Comparison of ENCODE assay signal across 10 mouse cellular contexts in genomic region chr11:58957226-58957914, GRCm38 (mm10). TPM values are rescaled to one million over a fixed set of nuclear protein-coding genes. Genes with fewer than 3 reads are reported as not detected.
DNase-seq lines count a peak whose midpoint lies in the region; ATAC-seq and TF ChIP-seq lines count a peak whose summit lies in the region.
"Had no signal": no experiment of that assay in that cellular context is flagged by ENCODE, and none has a peak within 500 bp of the region (broad histone marks: within the 10 kb centered on the region; RNA-seq: fewer than 3 reads in every experiment).

No protein-coding gene starts in this region.

- no peak overlapping the region for H3K27ac ChIP-seq in forebrain, embryonic 11.5 days (ENCODE audit: low read depth, low read length)
- H3K27ac ChIP-seq in liver, embryonic 14.5 days = peak overlapping the region; percentile 9; the same call in 1 of the 2 replicates

- H3K9ac ChIP-seq in forebrain, embryonic 11.5 days (ENCODE audit: low read length) = no peak overlapping the region
- peak overlapping the region; percentile 45 for H3K9ac ChIP-seq in liver, embryonic 14.5 days (replicated peaks)

- H3K9me3 ChIP-seq in G1E (replicated peaks) = peaks cover 6% of the 10 kb centered on the region
- H3K9me3 ChIP-seq in forebrain, embryonic 11.5 days (ENCODE audit: control insufficient read depth, low read length) = no peaks in the 10 kb centered on the region
- peaks cover 3% of the 10 kb centered on the region; the same call in 1 of the 2 replicates for H3K9me3 ChIP-seq in liver, embryonic 14.5 days (ENCODE audit: control insufficient read depth, low read length)

- H3K27me3 ChIP-seq in G1E (ENCODE audit: insufficient read depth, low read length) = no peaks in the 10 kb centered on the region; the same call in 1 of the 2 replicates
- H3K27me3 ChIP-seq in forebrain, embryonic 11.5 days (ENCODE audit: control insufficient read depth, insufficient read depth, low read length) = peaks cover 4% of the 10 kb centered on the region; the same call in 1 of the 2 replicates
- peaks cover 14% of the 10 kb centered on the region for H3K27me3 ChIP-seq in liver, embryonic 14.5 days (ENCODE audit: control insufficient read depth, insufficient read depth, low read length)

- peak overlapping the region; percentile 94 for H3K4me2 ChIP-seq in forebrain, embryonic 11.5 days (ENCODE audit: low read depth, low read length, severe bottlenecking)
- peak overlapping the region; percentile 77 for H3K4me2 ChIP-seq in liver, embryonic 14.5 days (ENCODE audit: low read depth)

- peaks cover 36% of the 10 kb centered on the region for H3K4me1 ChIP-seq in G1E (ENCODE audit: insufficient read depth, low read depth, low read length)
- peaks cover 10% of the 10 kb centered on the region; the same call in 1 of the 2 replicates for H3K4me1 ChIP-seq in forebrain, embryonic 11.5 days (replicated peaks; ENCODE audit: control insufficient read depth, insufficient read depth, low read length)
- peaks cover 20 to 30% of the 10 kb centered on the region in 2 experiments for H3K4me1 ChIP-seq in liver, embryonic 14.5 days (replicated peaks; ENCODE audit: control insufficient read depth in 2 of 2, insufficient read depth in 2 of 2, low read length in 1 of 2)

- 83% methylated on average over 5 of the region's 5 CpGs for WGBS in forebrain, embryonic 11.5 days
- whole genome bisulfite sequencing in liver, embryonic 14.5 days (ENCODE audit: insufficient replicate concordance) = 87% methylated on average over 5 of the region's 5 CpGs

- TF ChIP-seq EP300 in liver, embryonic 14.5 days (IDR thresholded peaks at IDR 0.05; ENCODE audit: low read depth) = no peak

- peak; percentile 86 for DNase-seq in heart, adult 11 months
- DNase-seq in heart, postnatal 10 days = no peak
- DNase-seq in G1E (ENCODE audit: low spot score) = no peak
- peak; percentile 48 for DNase-seq in forebrain, embryonic 11.5 days (ENCODE audit: low spot score)
- peak in 1 of 3 experiments; percentile 36 for DNase-seq in liver, embryonic 14.5 days (ENCODE audit: low read depth in 3 of 3, low spot score in 3 of 3)
- DNase-seq in adrenal gland, postnatal 36 days = no peak
- DNase-seq in testis, postnatal 10 days (ENCODE audit: low spot score) = no peak
- no peak for DNase-seq in kidney, adult 9 months
- DNase-seq: right cerebral cortex, adult 18-20 months had no signal

- no peak for TF ChIP-seq CTCF in G1E (IDR thresholded peaks at IDR 0.05; ENCODE audit: low read depth, low read length)
- no peak for TF ChIP-seq CTCF in liver, embryonic 14.5 days (IDR thresholded peaks at IDR 0.05; ENCODE audit: low read depth)

- peaks cover 26% of the 10 kb centered on the region for H3K36me3 ChIP-seq in G1E (replicated peaks)
- no peaks in the 10 kb centered on the region; the same call in 1 of the 2 replicates for H3K36me3 ChIP-seq in forebrain, embryonic 11.5 days (ENCODE audit: control insufficient read depth, insufficient read depth, low read length)
- H3K36me3 ChIP-seq in liver, embryonic 14.5 days (replicated peaks; ENCODE audit: control insufficient read depth, insufficient read depth, low read depth) = peaks cover 14% of the 10 kb centered on the region

- ATAC-seq in G1E (ENCODE audit: extremely low read depth, insufficient number of reproducible peaks, low FRiP score, poor library complexity, severe bottlenecking) = no peak
- ATAC-seq in forebrain, embryonic 11.5 days (replicated peaks; ENCODE audit: low FRiP score) = no peak
- ATAC-seq in liver, embryonic 14.5 days (ENCODE audit: insufficient read depth) = no peak

- peak overlapping the region; percentile 51; the same call in 1 of the 2 replicates for H3K4me3 ChIP-seq in G1E (ENCODE audit: low read depth, low read length)
- H3K4me3 ChIP-seq in forebrain, embryonic 11.5 days (ENCODE audit: low read depth, low read length) = peak overlapping the region; percentile 82
- peak overlapping the region; percentile 85 to 91 for H3K4me3 ChIP-seq in liver, embryonic 14.5 days (ENCODE audit: insufficient read depth in 1 of 2, low read depth in 2 of 2, low read length in 2 of 2)

- intact Hi-C loops in heart, postnatal 10 days (cut with DNase I) = no loop called here

RNA-seq across cellular contexts. Expression of gene Hist3h2a, which starts 2.9 kb away (rescaled TPM):
- 10 to 100 TPM; 33.2 to 36.7 TPM for total RNA-seq in heart, postnatal 10 days (2021)
- total RNA-seq in G1E (2014; fragmentation: Nextera tagmentation) (93.3 and 107 TPM in 2 replicates), G1E (2017) (108 and 128 TPM in 2 replicates)
- polyA plus RNA-seq in G1E (2012) = 6.2 and 13.5 TPM in 2 replicates
- polyA plus RNA-seq in forebrain, embryonic 11.5 days (2014; fragmentation: Nextera tagmentation; extraction: Ambion mirVana) = 52.9 and 54.1 TPM in 2 replicates
- polyA plus RNA-seq in liver, embryonic 14.5 days (2012; rRNA removed) = 11.0 and 11.5 TPM in 2 replicates
- polyA plus RNA-seq in liver, embryonic 14.5 days (2014; fragmentation: Nextera tagmentation; extraction: Ambion mirVana) = 13.5 and 16.7 TPM in 2 replicates
- 10 to 100 TPM; 20.0 to 21.8 TPM for total RNA-seq in adrenal gland, postnatal 36 days (2021)

RNA-seq across cellular contexts. Expression of gene Trim17, which starts 2.9 kb away (rescaled TPM):
- total RNA-seq in heart, postnatal 10 days (2021) = under 1 TPM; 0.12 to 0.22 TPM
- not detected in 2 replicates for total RNA-seq in G1E (2014; fragmentation: Nextera tagmentation)
- total RNA-seq in G1E (2017) = 0.11 and 0.12 TPM in 2 replicates
- polyA plus RNA-seq in G1E (2012) = 0.12 and 7.5 TPM in 2 replicates
- polyA plus RNA-seq in forebrain, embryonic 11.5 days (2014; fragmentation: Nextera tagmentation; extraction: Ambion mirVana) = 0.21 and 0.75 TPM in 2 replicates
- 0.05 and 0.06 TPM in 2 replicates for polyA plus RNA-seq in liver, embryonic 14.5 days (2012; rRNA removed)
- 0.06 and 0.14 TPM in 2 replicates for polyA plus RNA-seq in liver, embryonic 14.5 days (2014; fragmentation: Nextera tagmentation; extraction: Ambion mirVana)
- under 1 TPM; 0.10 to 0.26 TPM for total RNA-seq in adrenal gland, postnatal 36 days (2021)

RNA-seq across cellular contexts. Expression of gene Hist3h2ba, which starts 8.7 kb away (rescaled TPM):
- total RNA-seq in heart, postnatal 10 days (2021) = 10 to 100 TPM; 11.0 to 13.0 TPM
- total RNA-seq in G1E (2014; fragmentation: Nextera tagmentation) (2.7 and 23.2 TPM in 2 replicates), G1E (2017) (6.0 and 7.1 TPM in 2 replicates)
- 0.20 TPM in 1 of 2 replicates, not detected in the other for polyA plus RNA-seq in G1E (2012)
- polyA plus RNA-seq in forebrain, embryonic 11.5 days (2014; fragmentation: Nextera tagmentation; extraction: Ambion mirVana) = 84.9 and 93.6 TPM in 2 replicates
- polyA plus RNA-seq in liver, embryonic 14.5 days (2012; rRNA removed) = 15.7 and 16.0 TPM in 2 replicates
- polyA plus RNA-seq in liver, embryonic 14.5 days (2014; fragmentation: Nextera tagmentation; extraction: Ambion mirVana) = 4.2 and 6.0 TPM in 2 replicates
- 1 to 10 TPM; 4.5 to 5.8 TPM for total RNA-seq in adrenal gland, postnatal 36 days (2021)
- total RNA-seq: CH12.LX had no signal

RNA-seq across cellular contexts. Expression of gene Rnf187, which starts 18.7 kb away (rescaled TPM):
- total RNA-seq in heart, postnatal 10 days (2021) = 100 to 1,000 TPM; 162 to 173 TPM
- total RNA-seq in G1E (2014; fragmentation: Nextera tagmentation) (55.7 and 55.8 TPM in 2 replicates), G1E (2017) (72.8 and 106 TPM in 2 replicates)
- polyA plus RNA-seq in G1E (2012) = 225 and 312 TPM in 2 replicates
- polyA plus RNA-seq in forebrain, embryonic 11.5 days (2014; fragmentation: Nextera tagmentation; extraction: Ambion mirVana) = 386 and 426 TPM in 2 replicates
- 80.8 and 83.3 TPM in 2 replicates for polyA plus RNA-seq in liver, embryonic 14.5 days (2012; rRNA removed)
- polyA plus RNA-seq in liver, embryonic 14.5 days (2014; fragmentation: Nextera tagmentation; extraction: Ambion mirVana) = 104 and 120 TPM in 2 replicates
- total RNA-seq in adrenal gland, postnatal 36 days (2021) = 100 to 1,000 TPM; 173 to 181 TPM

RNA-seq across cellular contexts. Expression of gene Trim11, which starts 20.5 kb away (rescaled TPM):
- 10 to 100 TPM; 19.9 to 20.8 TPM for total RNA-seq in heart, postnatal 10 days (2021)
- total RNA-seq in G1E (2014; fragmentation: Nextera tagmentation) (44.7 and 48.2 TPM in 2 replicates), G1E (2017) (32.3 and 36.4 TPM in 2 replicates)
- 69.3 and 75.9 TPM in 2 replicates for polyA plus RNA-seq in G1E (2012)
- polyA plus RNA-seq in forebrain, embryonic 11.5 days (2014; fragmentation: Nextera tagmentation; extraction: Ambion mirVana) = 17.3 and 20.5 TPM in 2 replicates
- polyA plus RNA-seq in liver, embryonic 14.5 days (2012; rRNA removed) = 8.1 and 8.3 TPM in 2 replicates
- 6.4 and 6.9 TPM in 2 replicates for polyA plus RNA-seq in liver, embryonic 14.5 days (2014; fragmentation: Nextera tagmentation; extraction: Ambion mirVana)
- total RNA-seq in adrenal gland, postnatal 36 days (2021) = 10 to 100 TPM; 23.7 to 25.5 TPM

Comparison
In these comparisons a context has a peak if more than half of its experiments do, and no peak if none do; other contexts are left out.
1. DNase-seq: peak in heart, adult 11 months (single experiment) and forebrain, embryonic 11.5 days (single experiment); none in heart, postnatal 10 days (0 of 2), G1E (single experiment), adrenal gland, postnatal 36 days (0 of 2), testis, postnatal 10 days (single experiment) and kidney, adult 9 months (single experiment).
2. Peak in every context shown above with its lines, with median percentiles within 50 percentile points of each other: H3K4me3 ChIP-seq.